Mouse (Mus musculus): ENCODE measurements at regions not wholly inside any gene's neighbourhood (a gene's known extent, or its start where the extent isn't known, plus 50 kb on each side); places are given as distances from the start of the nearest gene placed in this dataset.

- TF ChIP-seq CTCF (IDR thresholded peaks at IDR 0.05; ENCODE audit: low read depth) (no peak), EP300 (IDR thresholded peaks at IDR 0.05; ENCODE audit: low read depth) (no peak)
These were observed 165.9 kb upstream of the Tab2 start for GRCm38 (mm10) chr10:8121895-8122294.
